Mouse (Mus musculus): Measurements from ENCODE around the gene Gm10974.

DNA sequence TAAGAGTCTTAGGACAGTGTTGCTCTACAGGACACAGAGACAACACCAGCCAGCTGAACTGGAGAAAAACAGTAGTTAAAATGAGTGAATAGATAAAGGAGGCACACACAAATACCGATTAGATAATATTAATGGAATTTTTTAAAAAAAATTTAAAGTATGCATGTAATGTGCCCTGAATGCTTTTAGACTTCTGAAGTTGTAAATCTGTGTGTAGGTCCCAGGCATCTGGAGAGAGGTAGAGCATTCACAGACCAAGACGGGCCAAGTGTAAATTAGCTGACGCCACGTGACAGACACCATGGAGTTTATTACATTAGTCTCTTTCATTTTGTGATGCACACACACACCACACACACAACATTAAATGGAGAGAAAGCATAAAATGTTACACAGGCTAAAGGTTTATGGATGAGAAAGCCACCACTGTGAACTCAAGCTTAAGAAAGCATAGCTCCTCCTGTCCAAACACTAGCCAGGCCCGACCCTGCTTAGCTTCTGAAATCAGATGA is 4.3 kb downstream of the Gm10974 start:
- TF ChIP-seq CTCF (IDR thresholded peaks at IDR 0.05; ENCODE audit: borderline replicate concordance, extremely low read depth, insufficient read depth, insufficient read length) = no peak
- no peak for TF ChIP-seq POLR2A (IDR thresholded peaks at IDR 0.05; ENCODE audit: borderline replicate concordance, extremely low read depth, insufficient read depth, insufficient read length, poor library complexity, severe bottlenecking)

Data from brain, embryonic 14.5 days (tissue).